Mouse (Mus musculus) megakaryocyte-erythroid progenitor cell, adult 5-6 weeks (primary cell): ENCODE measurements around the gene Tbxas1. TPM values are rescaled to one million over a fixed set of nuclear protein-coding genes. Genes with fewer than 3 reads are reported as not detected.
A peak's percentile ranks its signal among the peaks of the same experiment; 100 is the strongest.

Source experiments
- ATAC-seq: replicated peaks from 2 replicates; pipeline ENCODE4 v1.8.0; 2016; ENCODE audit warnings: mild to moderate bottlenecking, inconsistent platforms; ENCODE audit not compliant: severe bottlenecking, poor library complexity, low FRiP score, low TSS enrichment
- total RNA-seq, 2 experiments: library from RNA; stranded (forward) in 1 of 2; stranded (reverse) in 1 of 2; fragments of 200-1000, 215-1000 nt in 1 of 2; fragments of >200 nt in 1 of 2; fragmentation: Nextera tagmentation in 1 of 2; gene quantifications; 2 replicates each; pipeline ENCODE4 v1.2.3; 2014 to 2017

Gene Tbxas1
- total RNA-seq, 2 experiments from 2014 or later, result 1.6 to 2.5 TPM

DNA sequence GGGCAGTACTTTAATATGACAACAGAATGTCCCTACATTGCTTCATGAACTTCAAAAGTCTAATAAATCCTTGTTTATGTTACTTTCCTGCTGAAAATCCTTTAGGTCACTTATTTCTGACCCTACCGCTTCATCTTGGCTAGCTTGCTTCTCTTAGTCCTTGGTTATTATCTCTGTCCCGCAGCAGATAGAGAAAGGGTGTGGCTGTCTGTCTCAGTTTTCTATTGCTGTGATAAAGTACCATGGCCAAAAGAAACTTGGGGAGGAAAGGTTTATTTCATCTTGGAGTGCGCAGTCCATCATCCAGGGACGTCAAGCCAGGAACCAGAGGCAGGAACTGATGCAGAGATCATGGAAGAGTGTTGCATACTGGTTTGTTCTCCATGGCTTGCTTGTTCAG is 41.4 kb downstream of the Tbxas1 start:
- no peak for ATAC-seq

DNA sequence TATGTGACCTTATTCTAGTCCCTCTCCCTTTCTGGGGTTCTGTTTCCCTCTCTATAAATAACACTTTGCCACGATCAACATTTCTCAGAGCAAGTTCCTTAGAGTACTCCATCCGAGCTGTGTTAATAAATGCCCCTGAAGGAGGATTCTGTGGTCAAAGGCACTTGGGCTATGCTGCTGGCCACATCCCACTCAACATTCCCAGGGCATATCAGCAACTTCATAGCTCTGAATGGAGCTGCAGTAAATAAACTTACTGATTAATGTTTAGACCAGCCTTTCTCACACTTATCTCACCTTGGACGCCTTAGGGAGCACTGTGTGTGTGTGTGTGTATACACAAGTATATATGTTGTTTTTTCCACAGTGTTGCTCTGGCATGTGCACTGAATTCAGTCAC is 42.2 kb downstream of the Tbxas1 start:
- no peak for ATAC-seq

DNA sequence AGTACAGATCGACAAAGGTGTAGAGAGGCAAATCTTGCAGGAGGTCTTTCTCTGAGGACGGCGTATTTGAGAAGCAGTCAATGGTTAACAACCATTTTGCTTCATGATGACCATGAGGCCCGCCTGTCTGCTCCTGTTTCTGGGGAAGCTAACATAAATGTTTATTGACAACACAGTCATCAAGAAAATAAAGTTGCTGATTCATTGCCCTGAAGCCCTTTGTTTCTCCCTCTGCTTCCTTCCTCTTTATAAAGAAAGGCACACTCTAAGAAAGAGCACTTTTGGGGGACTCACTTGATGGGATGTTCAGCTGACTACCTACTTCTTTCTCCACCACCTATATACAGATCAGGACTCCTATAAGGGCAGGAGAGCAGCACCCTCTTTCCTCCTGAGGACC is 43.5 kb downstream of the Tbxas1 start:
- no peak for ATAC-seq

DNA sequence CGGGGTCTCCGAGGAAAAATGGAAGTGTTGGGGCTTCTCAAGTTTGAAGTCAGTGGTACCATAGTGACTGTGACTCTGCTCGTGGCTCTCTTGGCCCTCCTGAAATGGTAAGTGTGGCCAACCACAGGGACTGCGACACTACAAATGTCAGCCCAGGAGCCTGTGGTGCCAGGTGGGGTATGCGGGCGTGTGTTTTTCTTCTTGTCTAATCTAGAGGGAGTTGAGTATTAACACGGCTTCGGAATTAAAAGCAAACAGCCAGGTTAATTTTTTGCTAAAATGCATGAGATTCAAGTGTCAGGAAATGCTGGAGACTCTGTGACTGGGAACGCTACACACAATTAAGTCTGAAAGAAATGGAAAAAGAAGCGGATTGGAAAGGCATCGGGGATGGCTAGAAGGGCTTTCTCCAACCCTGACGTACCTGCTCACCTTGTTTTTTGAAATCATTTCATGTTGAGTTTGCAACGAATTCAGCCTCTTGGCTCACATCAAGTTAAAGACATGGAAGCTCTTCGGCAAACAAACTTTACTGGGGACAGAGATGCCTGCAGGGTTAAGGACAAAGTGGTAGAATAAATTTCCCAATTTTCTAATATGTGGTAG is 44.0 kb downstream of the Tbxas1 start:
- no peak for ATAC-seq

DNA sequence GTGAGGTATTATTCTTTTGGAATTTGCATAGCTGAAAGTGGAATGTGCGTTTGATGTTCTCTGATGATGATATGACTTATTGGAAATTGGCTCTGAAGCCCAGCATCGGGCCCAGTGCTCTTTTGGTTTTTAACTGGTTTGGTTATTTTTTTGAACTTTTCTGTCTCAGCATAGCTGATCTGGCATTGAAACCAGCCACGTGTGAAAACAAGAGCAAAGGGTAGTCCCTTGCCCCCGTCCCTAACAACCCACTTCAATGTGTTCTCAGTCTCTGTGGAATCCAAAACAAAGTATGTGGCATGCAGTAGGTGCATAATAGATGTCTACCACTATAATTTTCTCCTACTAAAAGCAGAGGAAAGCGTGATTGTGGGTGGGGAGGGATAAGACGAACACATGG is 44.9 kb downstream of the Tbxas1 start:
- no peak for ATAC-seq

DNA sequence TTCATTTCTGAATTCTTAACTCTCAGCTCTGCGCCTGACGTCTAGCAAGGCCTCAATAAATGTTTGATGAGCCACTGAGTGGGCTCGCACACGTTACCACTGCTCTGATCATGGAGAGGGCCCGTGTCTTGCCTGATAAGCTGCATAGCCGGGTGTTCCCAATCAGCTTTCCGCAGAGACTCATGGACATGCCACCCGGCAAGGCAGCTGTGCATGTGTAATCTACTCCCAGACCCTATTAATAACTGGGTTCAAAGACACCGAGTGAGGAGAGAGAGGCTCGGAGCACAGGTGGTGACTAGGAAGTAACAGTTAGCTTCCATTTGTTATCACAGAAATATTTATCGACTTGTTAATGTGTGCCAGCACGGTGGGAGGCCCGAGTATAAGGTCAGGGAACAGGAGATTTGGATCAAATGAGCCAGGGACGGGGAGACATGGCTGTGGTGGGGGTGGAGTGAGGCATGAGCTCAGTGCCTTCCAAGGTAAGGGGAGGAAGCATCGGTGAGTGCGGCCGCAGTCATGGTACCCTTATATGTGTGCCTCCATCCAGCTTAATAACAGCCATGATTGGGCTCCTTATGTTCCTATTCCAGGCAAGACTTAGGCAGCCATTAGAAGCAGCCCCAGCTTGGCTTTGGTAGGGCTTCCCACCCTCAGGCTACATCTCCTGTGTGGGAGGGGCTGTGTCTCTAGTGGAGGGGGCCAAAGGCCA is 46.0 kb downstream of the Tbxas1 start:
- ATAC-seq, result peak; percentile 69

DNA sequence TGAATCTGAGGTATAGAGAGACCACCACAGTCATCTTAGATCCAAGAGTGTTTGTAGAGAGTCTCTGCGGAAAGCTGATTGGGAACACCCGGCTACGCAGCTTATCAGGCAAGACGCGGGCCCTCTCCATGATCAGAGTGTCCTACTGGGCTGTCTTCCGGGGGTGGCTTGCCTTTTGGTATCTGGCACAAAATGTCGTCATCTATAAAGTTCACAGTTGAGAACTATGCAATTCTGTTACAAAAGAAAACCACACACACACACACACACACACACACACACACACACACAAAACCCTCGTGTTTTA is 46.6 kb downstream of the Tbxas1 start:
- ATAC-seq, result no peak

DNA sequence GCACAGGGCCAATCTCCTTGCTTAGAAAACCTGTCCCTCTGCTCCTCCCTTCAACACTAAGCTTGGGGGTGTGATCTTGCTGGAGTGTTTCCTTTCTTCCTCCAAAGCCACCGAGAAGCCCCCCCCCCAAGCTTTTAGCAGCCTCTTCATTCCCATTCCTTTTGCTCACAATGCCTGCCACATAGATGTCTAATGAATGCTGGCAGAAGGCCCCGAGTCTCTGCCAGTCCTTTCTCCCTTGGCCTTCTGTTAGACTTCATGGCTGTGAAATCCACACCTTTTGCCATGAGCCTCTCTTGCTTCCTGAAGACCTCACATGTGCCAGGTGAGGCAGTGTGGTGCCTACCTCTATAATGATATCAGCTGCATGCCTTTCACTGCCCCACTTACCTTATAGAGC is 47.3 kb downstream of the Tbxas1 start:
- no peak for ATAC-seq

DNA sequence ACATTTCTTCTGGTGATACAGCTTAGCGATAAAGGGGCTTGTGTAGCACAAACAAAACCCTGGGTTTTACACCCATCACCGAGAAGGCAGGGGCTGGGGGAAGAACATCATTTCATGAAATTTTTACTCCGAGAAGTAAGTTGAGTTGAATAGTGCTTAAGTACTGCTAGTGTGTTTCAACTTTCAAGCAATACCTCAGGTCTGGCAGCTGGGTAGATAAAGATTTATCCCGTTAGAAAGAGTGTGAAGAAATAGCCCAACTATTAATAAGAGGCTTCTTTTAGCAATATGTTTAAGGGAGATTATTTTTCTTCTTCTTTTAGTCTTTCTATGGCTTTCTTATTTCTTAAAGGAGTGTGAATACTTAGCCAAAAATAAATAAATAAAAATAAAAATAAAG is 48.2 kb downstream of the Tbxas1 start:
- no peak for ATAC-seq

DNA sequence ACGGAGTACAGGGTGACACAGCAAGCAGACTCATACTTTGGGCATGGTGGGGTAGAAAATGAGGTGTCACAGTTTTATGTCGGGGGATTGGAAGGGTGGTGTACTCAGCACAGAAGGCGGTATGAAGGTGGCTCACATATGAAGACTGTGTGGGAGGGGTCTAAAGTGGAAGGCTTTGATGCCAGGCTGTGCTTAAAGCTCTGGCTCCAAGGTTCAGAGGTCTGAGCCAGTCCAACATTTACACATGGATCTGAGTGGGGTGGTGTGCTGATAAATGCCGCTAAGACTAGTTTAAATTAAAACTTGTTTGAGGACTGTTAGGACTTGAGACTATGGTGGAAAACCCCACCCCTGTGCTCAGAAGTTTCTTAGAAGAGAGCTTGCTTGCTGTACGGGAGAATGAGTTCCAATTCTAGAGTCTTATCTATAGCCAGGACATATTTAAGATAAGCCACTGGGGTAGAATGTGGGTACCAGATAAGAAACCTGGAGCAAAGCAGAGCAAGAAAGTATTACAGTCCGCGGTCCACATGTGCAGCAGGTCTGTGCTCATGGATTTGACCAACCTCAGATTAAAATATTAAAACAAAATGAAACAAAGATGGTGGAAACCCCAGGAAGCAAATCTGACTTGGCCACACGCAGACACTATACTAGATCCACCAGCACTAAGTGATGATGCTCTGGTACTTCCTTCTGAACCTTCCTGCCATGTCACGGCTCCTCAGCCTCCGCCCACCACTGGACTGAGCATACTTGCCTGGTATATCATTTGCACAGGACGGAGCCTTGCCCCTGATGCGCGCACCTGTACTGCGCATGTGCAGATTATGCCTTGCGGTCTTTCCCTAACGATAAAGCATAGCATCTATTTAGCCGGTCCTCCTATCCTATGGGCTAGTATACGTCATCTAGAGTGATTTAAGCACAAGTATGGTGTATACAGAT is 48.9 kb downstream of the Tbxas1 start:
- ATAC-seq, result peak; percentile 63

DNA sequence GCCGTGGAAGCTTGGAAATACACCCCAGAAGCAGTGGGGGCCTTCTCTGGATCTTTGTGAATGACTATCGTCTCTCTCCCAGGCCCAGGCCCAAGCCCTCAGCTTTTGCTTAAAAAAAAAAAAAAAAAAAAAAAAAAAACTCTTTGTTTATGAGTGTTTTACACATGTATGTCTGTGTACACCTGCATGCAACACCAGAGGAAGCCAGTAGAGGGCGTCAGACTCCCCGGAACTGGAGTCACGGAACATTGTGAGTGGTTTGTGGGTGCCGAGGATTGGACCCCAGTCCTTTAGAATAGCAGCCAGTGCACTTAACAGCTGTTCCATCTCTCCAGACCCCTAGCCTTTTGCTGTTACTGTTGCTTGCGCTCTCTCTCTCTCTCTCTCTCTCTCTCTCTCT is 50.5 kb downstream of the Tbxas1 start:
- no peak for ATAC-seq

DNA sequence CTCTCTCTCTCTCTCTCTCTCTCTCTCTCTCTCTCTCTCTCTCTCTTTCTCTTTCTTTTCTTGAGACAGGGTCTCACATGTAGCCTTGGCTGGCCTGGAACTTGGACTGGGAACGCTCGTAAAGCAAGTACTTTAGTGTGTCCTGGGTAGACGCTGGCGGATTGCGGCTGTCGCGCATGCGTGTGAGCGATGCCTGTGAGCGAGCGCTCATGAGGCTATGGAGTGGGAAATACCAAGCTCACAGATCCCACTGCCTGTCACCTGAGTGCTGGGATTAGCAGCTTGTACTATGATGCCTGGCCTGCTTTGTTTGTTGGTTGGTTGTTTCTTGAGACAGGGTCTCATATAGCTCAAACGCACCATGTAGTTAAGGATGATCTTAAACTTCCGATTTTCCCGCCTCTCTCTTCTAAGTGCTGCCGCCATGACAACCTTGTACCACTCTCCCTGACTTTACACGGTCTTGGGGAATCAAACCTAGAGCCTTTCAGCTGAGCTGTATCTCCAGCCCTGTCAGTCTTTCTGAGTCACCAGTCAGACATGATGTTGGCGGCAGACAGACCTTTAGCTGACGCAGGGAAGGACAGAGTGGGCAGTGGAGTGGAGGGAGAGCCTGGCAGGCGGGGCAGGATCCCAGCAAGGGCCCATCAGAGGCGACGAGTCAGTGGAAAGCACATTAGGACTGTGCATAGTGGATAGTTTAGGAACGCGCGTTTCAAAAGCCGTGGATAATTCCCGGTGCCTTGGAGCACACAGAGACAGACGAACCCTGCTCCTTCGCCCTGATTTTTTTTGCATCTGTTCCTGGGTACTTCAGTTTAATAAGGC is 51.1 kb downstream of the Tbxas1 start:
- ATAC-seq, result no peak

DNA sequence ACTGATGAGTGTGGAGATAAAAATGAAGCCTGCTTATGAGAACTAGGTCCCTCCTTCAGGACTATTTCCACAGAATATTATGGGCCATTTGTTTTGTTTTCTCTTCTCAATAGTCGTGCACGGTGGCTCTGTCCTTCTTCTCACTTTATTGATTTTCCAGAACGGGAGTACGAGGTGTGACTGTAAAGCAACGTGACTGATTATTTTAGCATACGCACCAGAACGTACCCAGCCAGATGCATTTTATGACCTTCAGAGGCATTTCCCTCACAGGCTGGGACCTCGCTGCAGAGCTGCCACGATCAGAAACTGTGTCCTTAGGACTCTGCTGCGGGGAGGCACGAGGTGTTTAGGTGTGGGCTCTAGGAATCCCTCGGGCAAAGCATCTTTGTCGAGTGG is 51.8 kb downstream of the Tbxas1 start:
- ATAC-seq, result no peak

DNA sequence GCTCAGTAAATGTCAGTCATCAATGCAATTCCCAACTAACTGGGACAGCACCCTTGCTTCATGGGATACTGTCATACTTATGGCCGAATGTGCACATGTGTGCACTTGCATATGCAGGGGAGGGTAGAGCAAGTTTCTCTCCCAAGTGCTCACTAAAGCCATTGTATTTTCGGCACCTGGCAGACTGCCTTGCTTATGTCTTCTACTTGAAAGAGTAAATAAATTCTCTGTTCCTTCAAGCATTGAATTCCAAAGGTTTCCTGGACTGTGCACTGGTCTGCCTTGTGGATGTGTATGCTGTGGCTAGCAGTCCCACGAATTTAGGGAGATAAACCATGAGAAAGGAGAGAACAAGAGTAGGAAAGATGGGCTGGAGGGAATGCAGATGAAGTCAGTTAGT is 53.3 kb downstream of the Tbxas1 start:
- ATAC-seq, result no peak

DNA sequence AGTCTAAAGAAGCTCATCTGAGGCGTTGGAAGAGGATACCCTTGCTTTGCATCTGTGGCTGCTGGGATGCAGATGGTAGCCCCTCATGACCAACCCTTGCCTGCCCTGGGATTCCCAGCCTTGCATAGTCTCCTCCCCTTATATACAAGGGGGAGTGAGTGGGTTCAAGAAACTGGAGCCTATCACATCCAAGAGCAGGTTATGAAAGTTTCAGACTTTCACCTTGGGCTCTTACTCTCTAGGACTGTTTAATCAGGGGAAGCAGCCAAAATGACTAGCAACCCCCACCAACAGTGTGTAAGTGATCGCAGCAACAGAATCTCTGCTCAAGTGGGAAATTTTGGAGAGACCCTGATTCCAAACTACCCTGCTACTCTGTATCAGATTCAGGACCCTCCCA is 60.8 kb downstream of the Tbxas1 start:
- ATAC-seq, result no peak

DNA sequence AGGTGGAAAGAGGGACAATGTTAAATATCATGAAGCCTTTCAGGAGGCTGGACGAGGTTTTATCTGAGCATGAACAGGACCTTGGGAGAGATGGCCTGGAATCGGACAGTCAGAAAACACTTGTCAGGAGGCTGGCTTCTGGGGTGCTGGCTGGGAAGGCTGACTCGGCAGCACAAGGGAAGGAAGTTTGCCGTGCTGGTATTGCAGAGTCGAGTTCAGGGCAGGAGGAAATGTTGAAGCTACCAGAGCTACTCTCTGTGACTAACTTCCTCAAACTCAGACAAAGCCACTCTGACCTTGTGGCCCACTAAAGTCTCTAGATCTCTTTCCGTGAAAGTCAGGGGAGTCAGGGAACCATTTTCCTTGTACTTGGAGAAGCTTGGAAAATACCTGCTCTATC is 63.2 kb downstream of the Tbxas1 start:
- no peak for ATAC-seq

DNA sequence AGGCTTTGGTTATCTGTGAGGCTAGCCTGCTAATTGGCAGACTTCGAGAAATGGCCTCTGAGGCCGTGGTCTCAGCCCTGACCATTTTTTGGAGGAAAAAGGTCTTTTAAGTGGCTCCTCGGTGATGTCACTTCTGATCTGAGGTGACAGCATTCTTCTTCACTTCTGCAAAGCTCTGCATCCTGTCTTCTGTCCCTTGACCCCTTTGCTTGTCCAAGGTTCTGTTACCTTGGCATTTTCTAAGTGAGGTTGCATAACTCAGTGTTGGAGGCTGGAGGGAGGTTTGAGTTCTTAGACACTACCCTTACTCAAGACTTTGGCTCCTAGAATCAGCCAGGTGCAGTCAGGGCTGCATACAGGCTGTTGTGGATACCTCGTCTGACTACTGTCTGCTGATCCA is 63.9 kb downstream of the Tbxas1 start:
- no peak for ATAC-seq

DNA sequence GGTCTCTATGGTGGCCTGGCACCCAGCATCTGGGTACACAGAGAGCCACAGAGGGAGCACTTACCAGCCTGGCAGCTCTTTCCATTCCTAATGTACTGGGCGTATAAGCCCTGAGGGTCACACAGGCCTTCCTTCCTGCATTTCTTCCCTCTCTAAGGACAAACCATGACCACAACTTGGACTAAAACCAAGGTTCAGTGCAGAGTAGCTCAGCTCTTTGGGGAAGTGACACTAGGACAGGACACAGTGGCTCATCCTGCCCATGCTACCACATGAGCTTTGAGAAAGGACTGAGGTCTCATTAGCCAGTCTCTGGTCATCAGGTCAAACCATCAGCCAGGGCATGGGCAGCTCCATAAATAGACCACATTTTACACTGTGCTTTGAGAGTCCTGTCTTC is 65.8 kb downstream of the Tbxas1 start:
- no peak for ATAC-seq

DNA sequence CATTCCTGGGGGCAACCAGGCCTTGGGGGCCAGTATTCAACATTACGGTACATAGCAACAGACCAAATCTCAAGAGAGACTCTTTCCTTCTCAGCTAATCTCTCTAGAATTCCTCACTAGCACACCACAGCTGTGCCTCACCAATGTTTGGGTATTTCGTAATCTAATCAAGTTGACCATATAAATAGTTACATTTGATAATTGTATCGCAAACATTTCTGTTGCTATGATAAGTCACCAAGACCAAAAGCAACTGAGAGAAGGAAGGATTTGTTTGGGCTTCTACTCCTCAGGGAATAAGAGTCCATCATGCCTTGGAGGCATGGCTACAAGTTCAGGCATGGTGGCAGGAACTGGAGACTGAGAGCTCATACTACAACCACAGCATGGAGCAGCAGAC is 67.6 kb downstream of the Tbxas1 start:
- no peak for ATAC-seq

DNA sequence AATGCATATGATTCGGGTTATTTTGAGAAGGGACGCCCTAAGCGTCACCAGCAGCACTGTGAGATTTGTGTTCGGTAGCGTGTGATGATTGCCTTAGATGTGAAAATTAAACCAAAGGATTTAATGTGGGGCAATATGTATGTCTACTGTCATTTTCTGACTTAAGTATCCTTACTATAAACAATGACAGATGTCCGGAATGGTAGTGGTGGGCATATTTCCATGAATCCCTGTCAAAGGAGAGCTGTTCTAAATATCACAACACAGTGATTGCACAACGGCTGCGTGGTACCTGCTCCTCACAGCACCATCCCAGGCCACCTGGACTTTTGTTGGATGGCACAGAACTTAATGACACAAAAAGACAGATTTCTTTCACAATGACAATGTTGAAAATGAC is 69.2 kb downstream of the Tbxas1 start:
- ATAC-seq, result no peak
